ENCODE assay signal across 19 mouse cellular contexts in the genomic region with DNA sequence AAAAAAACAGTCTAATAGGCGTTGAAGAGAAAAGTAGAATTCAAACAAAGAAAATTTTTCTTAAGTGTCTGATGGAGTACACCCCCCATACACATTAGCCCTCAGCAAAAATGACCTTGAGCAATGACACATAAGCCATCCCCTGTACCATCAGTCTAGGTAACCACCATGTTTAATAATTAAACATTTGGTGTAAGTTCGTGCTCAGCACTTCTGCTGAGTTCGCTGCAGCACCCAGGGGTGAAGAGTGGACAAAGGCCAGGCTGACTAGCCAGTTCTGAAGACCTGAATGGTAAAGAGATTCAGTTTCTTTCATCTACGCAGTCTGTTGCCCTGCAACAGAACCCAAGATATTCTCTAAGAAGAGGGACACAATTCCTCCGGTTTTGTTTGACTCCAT.
DNase-seq lines count a peak whose midpoint lies in the region; ATAC-seq and TF ChIP-seq lines count a peak whose summit lies in the region.
"Had no signal": no experiment of that assay in that cellular context is flagged by ENCODE, and none has a peak within 500 bp of the region (broad histone marks: within the 10 kb centered on the region; RNA-seq: fewer than 3 reads in every experiment).

No protein-coding gene starts in this region.

- no peaks in the 10 kb centered on the region for H3K36me3 ChIP-seq in kidney, embryonic 15.5 days
- H3K36me3 ChIP-seq in forebrain, embryonic 15.5 days, result no peaks in the 10 kb centered on the region
- H3K36me3 ChIP-seq: embryonic facial prominence, embryonic 13.5 days; forebrain, embryonic 12.5 days; heart, embryonic 10.5 days; hindbrain, embryonic 13.5 days had no signal

- peak; percentile 26 for ATAC-seq in Patski
- 0 out of 2 replicates have a peak, but pooled peaks have one; percentile 36 for ATAC-seq in kidney, embryonic 15.5 days (replicated peaks; ENCODE audit: low FRiP score)
- no peak for ATAC-seq in forebrain, embryonic 15.5 days (replicated peaks)

- peaks cover 15% of the 10 kb centered on the region for H3K4me1 ChIP-seq in kidney, embryonic 15.5 days
- H3K4me1 ChIP-seq in forebrain, embryonic 15.5 days, result peaks cover 9% of the 10 kb centered on the region; the same call in 1 of the 2 replicates

- in situ Hi-C loops in Patski (cut with MboI; ENCODE audit: low pct_unique_long_range_greater_than_20kb), result no loop called here

- H3K27me3 ChIP-seq in Patski, result no peaks in the 10 kb centered on the region
- no peaks in the 10 kb centered on the region for H3K27me3 ChIP-seq in kidney, embryonic 15.5 days
- H3K27me3 ChIP-seq in forebrain, embryonic 15.5 days, result no peaks in the 10 kb centered on the region
- H3K27me3 ChIP-seq: embryonic facial prominence, embryonic 13.5 days; forebrain, embryonic 12.5 days; hindbrain, embryonic 13.5 days had no signal

- 0 out of 2 replicates have a peak overlapping the region, but pooled peaks have one; percentile 2 for H3K27ac ChIP-seq in kidney, embryonic 15.5 days
- H3K27ac ChIP-seq in gastrocnemius, adult 2 months, result no peak overlapping the region
- no peak overlapping the region for H3K27ac ChIP-seq in forebrain, embryonic 15.5 days (replicated peaks)
- H3K27ac ChIP-seq: embryonic facial prominence, embryonic 13.5 days; forebrain, embryonic 12.5 days; heart, embryonic 10.5 days; hindbrain, embryonic 13.5 days had no signal

- no peaks in the 10 kb centered on the region for H3K9me3 ChIP-seq in kidney, embryonic 15.5 days (replicated peaks)
- no peaks in the 10 kb centered on the region for H3K9me3 ChIP-seq in forebrain, embryonic 15.5 days
- H3K9me3 ChIP-seq: embryonic facial prominence, embryonic 13.5 days; forebrain, embryonic 12.5 days; heart, embryonic 10.5 days; hindbrain, embryonic 13.5 days had no signal

- 70% methylated on average over 5 of the region's 5 CpGs for WGBS in kidney, embryonic 15.5 days
- WGBS in forebrain, embryonic 15.5 days, result 85% methylated on average over 5 of the region's 5 CpGs

- no peak overlapping the region for H3K9ac ChIP-seq in kidney, embryonic 15.5 days
- H3K9ac ChIP-seq in forebrain, embryonic 15.5 days (replicated peaks), result no peak overlapping the region
- H3K9ac ChIP-seq: embryonic facial prominence, embryonic 13.5 days; forebrain, embryonic 12.5 days; hindbrain, embryonic 13.5 days had no signal

- POLR2A ChIA-PET in Patski (lab: Charles Lee), result no interaction called here

- no peak for TF ChIP-seq CTCF in Patski (IDR thresholded peaks at IDR 0.05)
- TF ChIP-seq CTCF in gastrocnemius, adult 2 months (IDR thresholded peaks at IDR 0.05), result no peak

- CTCF ChIA-PET in Patski (lab: Charles Lee), result no interaction called here

- DNase-seq in Patski (ENCODE audit: low read depth, low spot score), result no peak
- peak; percentile 34 for DNase-seq in kidney, adult 18-20 months
- peak; percentile 67 for DNase-seq in kidney, postnatal 14 days
- DNase-seq in cerebellum, adult 9-11 months, result no peak
- DNase-seq in adrenal gland, postnatal 36 days, result no peak
- DNase-seq in gastrocnemius, adult 2 months, result no peak
- DNase-seq: adrenal gland, adult 8-10 months; cerebellum, adult 11-12 months; cerebellum, adult 9-10 months; cerebellum, postnatal 36 days; heart, adult 18-20 months; heart, postnatal 10 days; heart, postnatal 4 days had no signal

- H3K4me3 ChIP-seq in kidney, embryonic 15.5 days (replicated peaks), result no peak overlapping the region
- no peak overlapping the region for H3K4me3 ChIP-seq in gastrocnemius, adult 2 months
- no peak overlapping the region for H3K4me3 ChIP-seq in forebrain, embryonic 15.5 days
- H3K4me3 ChIP-seq: embryonic facial prominence, embryonic 13.5 days; forebrain, embryonic 12.5 days; heart, embryonic 10.5 days; hindbrain, embryonic 13.5 days had no signal

- intact Hi-C loops in gastrocnemius, adult 2 months (cut with DNase I), result no loop called here

- no peak overlapping the region for H3K4me2 ChIP-seq in kidney, embryonic 15.5 days
- no peak overlapping the region for H3K4me2 ChIP-seq in forebrain, embryonic 15.5 days (replicated peaks)
- H3K4me2 ChIP-seq: embryonic facial prominence, embryonic 13.5 days; forebrain, embryonic 12.5 days; hindbrain, embryonic 13.5 days had no signal

Comparison
In these comparisons a context has a peak if more than half of its experiments do, and no peak if none do; other contexts are left out.
1. DNase-seq: peak in kidney, adult 18-20 months (single experiment) and kidney, postnatal 14 days (single experiment); none in Patski (single experiment), cerebellum, adult 9-11 months (single experiment), adrenal gland, postnatal 36 days (0 of 2) and gastrocnemius, adult 2 months (single experiment).